Mouse (Mus musculus) liver, postnatal 0 days (tissue): ENCODE data around the gene Oxa1l.

Experiments used
- CTCF ChIP-seq: sonication (generic); IDR thresholded peaks from 2 replicates; pipeline ENCODE4 v1.5.1; 2016; ENCODE audit warnings: antibody characterized with exemption, low read depth
- EP300 ChIP-seq: IDR thresholded peaks from 2 replicates; pipeline ENCODE4 v1.6.1; 2016; ENCODE audit warnings: antibody characterized with exemption, low read depth, mild to moderate bottlenecking

DNA sequence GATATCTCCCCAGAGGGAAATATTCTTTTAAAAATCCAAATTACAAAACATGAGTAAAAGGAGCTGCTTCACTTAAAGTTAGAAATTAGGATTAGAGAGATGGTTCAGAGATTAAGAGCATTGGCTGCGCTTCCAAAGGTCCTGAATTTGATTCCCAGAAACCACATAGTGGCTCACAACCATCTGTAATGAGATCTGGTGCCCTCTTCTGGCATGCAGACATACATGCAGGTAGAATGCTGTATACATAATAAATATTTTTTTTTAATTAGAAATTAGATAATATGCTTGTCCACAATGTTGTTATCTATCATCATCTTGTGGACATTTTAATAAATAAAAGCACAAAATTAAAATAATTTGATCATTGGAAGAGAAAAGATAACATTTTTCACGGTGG, 32.1 kb upstream of the Oxa1l start:
- TF ChIP-seq CTCF (peak; percentile 54), EP300 (no peak)
